Mouse (Mus musculus): ENCODE results near the gene Nek2. TPM values are rescaled to one million over a fixed set of nuclear protein-coding genes. Genes with fewer than 3 reads are reported as not detected.
A peak's percentile ranks its signal among the peaks of the same experiment; 100 is the strongest.

Gene Nek2
- 13.2 and 14.7 TPM in 2 replicates for polyA plus RNA-seq (2015; fragmentation: Nextera tagmentation; extraction: Ambion mirVana)

DNA sequence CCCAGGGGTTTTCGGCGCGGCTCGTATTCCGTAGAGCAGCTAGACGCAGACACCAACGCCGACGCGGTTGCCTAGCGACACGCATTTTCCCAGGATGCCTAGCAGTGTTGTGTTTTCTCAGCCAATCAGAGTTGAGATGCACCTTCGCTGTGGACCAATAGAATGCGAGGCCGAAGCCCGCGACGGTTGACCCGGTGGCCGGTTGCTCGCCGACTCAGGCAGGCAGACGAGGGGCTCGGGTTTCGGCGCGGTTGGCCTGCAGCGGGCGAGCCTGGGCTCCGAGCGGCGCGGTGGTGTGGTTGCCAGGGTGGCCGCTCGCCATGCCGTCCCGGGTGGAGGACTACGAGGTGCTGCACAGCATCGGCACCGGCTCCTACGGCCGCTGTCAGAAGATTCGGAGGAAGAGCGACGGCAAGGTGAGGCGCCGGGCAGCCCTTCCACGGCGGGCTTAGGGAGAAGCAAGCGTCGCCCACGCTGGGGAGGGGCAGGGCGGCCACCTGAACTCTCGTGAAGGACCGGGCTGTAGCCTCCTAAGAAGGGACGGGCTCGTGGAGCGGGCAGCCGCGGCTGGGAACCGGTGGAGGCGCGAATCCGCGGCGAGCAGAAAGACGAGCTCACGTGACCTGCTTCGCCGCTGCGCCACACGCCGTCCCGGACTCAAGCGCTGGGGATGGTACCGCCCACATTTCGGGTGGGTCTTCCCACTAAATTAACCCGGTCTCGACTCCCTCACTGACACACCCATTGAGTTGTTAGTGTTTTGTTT, at the start of gene Nek2:
Gene Nek2 (plus strand): TSS at position 119 of the 766 bp plus-strand sequence.
- Histone ChIP-seq H3K27me3 (ENCODE audit: insufficient read depth, low read length) (no peaks in the 10 kb centered on the region), H3K27ac (ENCODE audit: low read depth) (peak within 1 kb of the TSS; percentile 91), H3K9ac (replicated peaks) (peak within 1 kb of the TSS; percentile 92), H3K4me2 (ENCODE audit: low read depth, low read length) (peak within 1 kb of the TSS; percentile 96), H3K4me3 (ENCODE audit: low read depth, low read length) (peak within 1 kb of the TSS; percentile 82), H3K9me3 (ENCODE audit: low read length) (no peaks in the 10 kb centered on the region), H3K36me3 (replicated peaks; ENCODE audit: insufficient read depth, low read length) (peaks cover 40% of the 10 kb centered on the region), H3K4me1 (ENCODE audit: insufficient read depth) (peaks cover 14% of the 10 kb centered on the region)
- DNase-seq (peak; percentile 97), ATAC-seq (peak; percentile 93)
- no peak for TF ChIP-seq CTCF (IDR thresholded peaks at IDR 0.05; ENCODE audit: low read depth)
- TF ChIP-seq EP300 (IDR thresholded peaks at IDR 0.05; ENCODE audit: low read depth) = no peak
- WGBS (ENCODE audit: insufficient replicate concordance) = under 1% methylated on average over 79 of the region's 79 CpGs

- ATAC-seq = no peak
- Histone ChIP-seq H3K27ac (ENCODE audit: low read depth) (no peak overlapping the region), H3K4me2 (ENCODE audit: low read depth, low read length) (no peak overlapping the region), H3K4me1 (ENCODE audit: insufficient read depth) (no peaks in the 10 kb centered on the region), H3K9me3 (ENCODE audit: low read length) (no peaks in the 10 kb centered on the region), H3K4me3 (ENCODE audit: low read depth, low read length) (no peak overlapping the region), H3K9ac (replicated peaks) (no peak overlapping the region), H3K36me3 (replicated peaks; ENCODE audit: insufficient read depth, low read length) (peaks cover 46% of the 10 kb centered on the region), H3K27me3 (ENCODE audit: insufficient read depth, low read length) (no peaks in the 10 kb centered on the region)
- DNase-seq = no peak
- 59% methylated on average over 5 of the region's 5 CpGs for WGBS (ENCODE audit: insufficient replicate concordance)
- TF ChIP-seq CTCF (IDR thresholded peaks at IDR 0.05; ENCODE audit: low read depth) = no peak
- TF ChIP-seq EP300 (IDR thresholded peaks at IDR 0.05; ENCODE audit: low read depth) = no peak
Observed at GRCm38 (mm10) chr1:191774106-191774505, 47.1 kb upstream of the Nek2 start.

DNA sequence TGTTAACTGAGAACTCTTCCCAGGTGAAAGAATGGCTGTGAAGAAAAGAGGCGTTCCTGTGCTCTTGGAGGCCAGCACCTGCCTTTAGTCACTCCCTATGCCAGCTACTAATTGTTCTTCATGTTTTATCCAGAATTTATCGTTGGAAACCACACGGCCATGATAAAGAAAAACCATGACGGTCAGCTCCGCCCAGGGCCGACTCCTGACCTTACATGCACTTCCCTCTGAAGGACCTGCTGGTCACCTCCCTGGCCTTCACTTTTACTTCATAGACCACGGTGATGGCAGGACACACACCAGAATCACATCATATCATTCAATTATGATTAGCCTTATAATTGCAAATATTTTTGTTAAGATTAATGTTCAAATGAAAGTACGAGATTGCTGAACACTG, 46.1 kb upstream of the Nek2 start:
- Histone ChIP-seq H3K4me2 (ENCODE audit: low read depth, low read length) (no peak overlapping the region), H3K27me3 (ENCODE audit: insufficient read depth, low read length) (no peaks in the 10 kb centered on the region), H3K27ac (ENCODE audit: low read depth) (no peak overlapping the region), H3K9me3 (ENCODE audit: low read length) (no peaks in the 10 kb centered on the region), H3K4me1 (ENCODE audit: insufficient read depth) (no peaks in the 10 kb centered on the region), H3K9ac (replicated peaks) (no peak overlapping the region), H3K36me3 (replicated peaks; ENCODE audit: insufficient read depth, low read length) (peaks cover 53% of the 10 kb centered on the region), H3K4me3 (ENCODE audit: low read depth, low read length) (no peak overlapping the region)
- TF ChIP-seq EP300 (IDR thresholded peaks at IDR 0.05; ENCODE audit: low read depth) = no peak
- ATAC-seq = no peak
- DNase-seq = no peak
- 79% methylated on average over 8 of the region's 8 CpGs for WGBS (ENCODE audit: insufficient replicate concordance)

DNA sequence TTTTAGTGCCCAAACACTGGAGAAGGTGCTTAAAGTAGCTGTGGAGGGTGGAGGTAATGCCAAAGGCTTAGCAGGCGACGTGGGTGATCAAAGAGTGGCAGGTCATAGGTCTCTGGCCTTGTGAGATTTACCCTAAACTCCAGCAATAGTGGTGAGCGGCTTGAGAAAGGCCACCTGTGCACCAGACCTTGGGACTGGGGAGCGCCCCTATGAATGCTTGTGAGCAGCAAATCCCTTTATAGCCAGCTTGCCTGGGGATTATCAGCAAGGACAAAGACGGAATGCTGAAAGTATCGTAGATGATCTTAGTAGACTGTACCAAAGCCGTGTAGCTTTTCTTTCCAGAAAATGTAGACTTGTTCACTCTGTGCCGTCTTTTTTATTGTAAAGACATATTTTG, 43.7 kb upstream of the Nek2 start:
- Histone ChIP-seq H3K4me1 (ENCODE audit: insufficient read depth) (no peaks in the 10 kb centered on the region), H3K9ac (replicated peaks) (no peak overlapping the region), H3K4me2 (ENCODE audit: low read depth, low read length) (no peak overlapping the region), H3K36me3 (replicated peaks; ENCODE audit: insufficient read depth, low read length) (peaks cover 59% of the 10 kb centered on the region), H3K27me3 (ENCODE audit: insufficient read depth, low read length) (no peaks in the 10 kb centered on the region), H3K9me3 (ENCODE audit: low read length) (no peaks in the 10 kb centered on the region), H3K27ac (ENCODE audit: low read depth) (no peak overlapping the region), H3K4me3 (ENCODE audit: low read depth, low read length) (no peak overlapping the region)
- TF ChIP-seq CTCF (IDR thresholded peaks at IDR 0.05; ENCODE audit: low read depth) (no peak), EP300 (IDR thresholded peaks at IDR 0.05; ENCODE audit: low read depth) (no peak)
- 83% methylated on average over 8 of the region's 8 CpGs for WGBS (ENCODE audit: insufficient replicate concordance)
- no peak for DNase-seq
- no peak for ATAC-seq

- Histone ChIP-seq H3K4me2 (ENCODE audit: low read depth, low read length) (no peak overlapping the region), H3K4me3 (ENCODE audit: low read depth, low read length) (no peak overlapping the region), H3K27ac (ENCODE audit: low read depth) (no peak overlapping the region), H3K9me3 (ENCODE audit: low read length) (no peaks in the 10 kb centered on the region), H3K27me3 (ENCODE audit: insufficient read depth, low read length) (no peaks in the 10 kb centered on the region), H3K9ac (replicated peaks) (no peak overlapping the region), H3K4me1 (ENCODE audit: insufficient read depth) (no peaks in the 10 kb centered on the region), H3K36me3 (replicated peaks; ENCODE audit: insufficient read depth, low read length) (peaks cover 43% of the 10 kb centered on the region)
- WGBS (ENCODE audit: insufficient replicate concordance) = 84% methylated on average over 1 of the region's 1 CpGs
- no peak for DNase-seq
- ATAC-seq = no peak
- TF ChIP-seq EP300 (IDR thresholded peaks at IDR 0.05; ENCODE audit: low read depth) (no peak), CTCF (IDR thresholded peaks at IDR 0.05; ENCODE audit: low read depth) (no peak)
Observed at GRCm38 (mm10) chr1:191780470-191780869, 40.8 kb upstream of the Nek2 start.

DNA sequence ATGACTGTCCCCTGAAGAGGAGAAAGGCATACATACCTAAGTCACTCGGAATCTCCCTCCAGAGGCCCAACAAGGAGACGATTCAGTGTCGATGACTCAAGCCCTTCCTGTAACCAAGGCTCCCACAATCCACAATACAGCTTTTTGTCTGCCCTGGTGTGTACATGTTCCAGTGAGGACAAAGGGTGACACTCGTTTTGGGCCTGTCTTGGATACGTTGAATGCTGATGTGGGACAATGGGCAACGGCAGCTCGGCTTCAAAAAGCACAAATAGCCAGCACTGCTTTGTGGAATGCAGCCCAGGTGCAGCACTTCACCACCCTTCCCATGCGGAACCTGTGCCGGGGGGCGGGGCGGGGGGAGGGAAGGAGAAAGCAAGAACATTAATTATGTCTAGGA, 36.1 kb upstream of the Nek2 start:
- Histone ChIP-seq H3K27ac (ENCODE audit: low read depth) (no peak overlapping the region), H3K4me2 (ENCODE audit: low read depth, low read length) (no peak overlapping the region), H3K9me3 (ENCODE audit: low read length) (no peaks in the 10 kb centered on the region), H3K4me3 (ENCODE audit: low read depth, low read length) (no peak overlapping the region), H3K27me3 (ENCODE audit: insufficient read depth, low read length) (no peaks in the 10 kb centered on the region), H3K36me3 (replicated peaks; ENCODE audit: insufficient read depth, low read length) (peaks cover 13% of the 10 kb centered on the region), H3K4me1 (ENCODE audit: insufficient read depth) (no peaks in the 10 kb centered on the region), H3K9ac (replicated peaks) (no peak overlapping the region)
- no peak for DNase-seq
- TF ChIP-seq EP300 (IDR thresholded peaks at IDR 0.05; ENCODE audit: low read depth) = no peak
- TF ChIP-seq CTCF (IDR thresholded peaks at IDR 0.05; ENCODE audit: low read depth) = no peak
- ATAC-seq = no peak
- WGBS (ENCODE audit: insufficient replicate concordance) = 78% methylated on average over 11 of the region's 11 CpGs
